ENCODE assay signal across 8 mouse cellular contexts in genomic region chr7:79543231-79544071, GRCm38 (mm10).
DNase-seq lines count a peak whose midpoint lies in the region; ATAC-seq and TF ChIP-seq lines count a peak whose summit lies in the region.

No protein-coding gene starts in this region.

- no peaks in the 10 kb centered on the region for H3K36me3 ChIP-seq in limb, embryonic 11.5 days (ENCODE audit: control insufficient read depth, insufficient read depth, low read length)
- no peaks in the 10 kb centered on the region for H3K36me3 ChIP-seq in stomach, postnatal 0 days (ENCODE audit: control insufficient read depth, insufficient read depth, low read length)

- H3K9ac ChIP-seq in limb, embryonic 11.5 days (ENCODE audit: low read length) = no peak overlapping the region
- no peak overlapping the region for H3K9ac ChIP-seq in stomach, postnatal 0 days (ENCODE audit: low read length)

- H3K4me1 ChIP-seq in limb, embryonic 11.5 days (ENCODE audit: control insufficient read depth, insufficient read depth, low read length) = peaks cover 3% of the 10 kb centered on the region; the same call in 1 of the 2 replicates
- H3K4me1 ChIP-seq in stomach, postnatal 0 days (replicated peaks; ENCODE audit: control insufficient read depth, insufficient read depth) = no peaks in the 10 kb centered on the region

- ATAC-seq in limb, embryonic 11.5 days (ENCODE audit: insufficient number of reproducible peaks, low FRiP score, low TSS enrichment, low read depth) = no peak
- no peak for ATAC-seq in stomach, postnatal 0 days (ENCODE audit: low FRiP score, low TSS enrichment)

- intact Hi-C loops in gastrocnemius, adult 2 months (cut with DNase I) = no loop called here
- intact Hi-C loops in gastrocnemius, postnatal 36 days (cut with DNase I) = no loop called here
- intact Hi-C loops in left cerebral cortex, postnatal 36 days (cut with DNase I) = no loop called here

- WGBS in limb, embryonic 11.5 days = under 1% methylated on average over 58 of the region's 58 CpGs
- 2% methylated on average over 58 of the region's 58 CpGs for WGBS in stomach, postnatal 0 days

- peak overlapping the region; percentile 7; the same call in 1 of the 2 replicates for H3K4me3 ChIP-seq in gastrocnemius, adult 2 months
- H3K4me3 ChIP-seq in limb, embryonic 11.5 days (ENCODE audit: low read depth, low read length) = no peak overlapping the region
- H3K4me3 ChIP-seq in stomach, postnatal 0 days (ENCODE audit: low read depth, low read length) = peak overlapping the region; percentile 6; the same call in 1 of the 2 replicates

- H3K4me2 ChIP-seq in limb, embryonic 11.5 days (ENCODE audit: low read depth, severe bottlenecking) = no peak overlapping the region
- H3K4me2 ChIP-seq in stomach, postnatal 0 days (replicated peaks; ENCODE audit: low read depth) = no peak overlapping the region

- TF ChIP-seq CTCF in gastrocnemius, adult 2 months (IDR thresholded peaks at IDR 0.05) = no peak
- TF ChIP-seq CTCF in stomach, postnatal 0 days (IDR thresholded peaks at IDR 0.05; ENCODE audit: low read depth) = no peak

- DNase-seq in gastrocnemius, adult 2 months = no peak
- DNase-seq in gastrocnemius, postnatal 36 days = no peak
- peak; percentile 60 for DNase-seq in right cerebral cortex, postnatal 4 days
- DNase-seq in right cerebral cortex, postnatal 36 days (ENCODE audit: low spot score in 2 of 2) = no peak
- DNase-seq in limb, embryonic 11.5 days (ENCODE audit: low spot score) = peak; percentile 48
- no peak for DNase-seq in stomach, postnatal 0 days (ENCODE audit: low spot score)
- no peak for DNase-seq in kidney, adult 11 months
- no peak for DNase-seq in left cerebral cortex, postnatal 36 days (ENCODE audit: low spot score in 2 of 2)

- TF ChIP-seq EP300 in stomach, postnatal 0 days (optimal IDR thresholded peaks at IDR 0.05) = no peak

- H3K9me3 ChIP-seq in limb, embryonic 11.5 days (ENCODE audit: control insufficient read depth, low read length) = no peaks in the 10 kb centered on the region
- no peaks in the 10 kb centered on the region for H3K9me3 ChIP-seq in stomach, postnatal 0 days (ENCODE audit: control insufficient read depth, low read length)

- peaks cover 94% of the 10 kb centered on the region for H3K27me3 ChIP-seq in limb, embryonic 11.5 days (ENCODE audit: control insufficient read depth, insufficient read depth, low read length)
- H3K27me3 ChIP-seq in stomach, postnatal 0 days (ENCODE audit: control insufficient read depth, insufficient read depth, low read length) = peaks cover 25% of the 10 kb centered on the region

- no peak overlapping the region for H3K27ac ChIP-seq in gastrocnemius, adult 2 months
- no peak overlapping the region for H3K27ac ChIP-seq in limb, embryonic 11.5 days (replicated peaks; ENCODE audit: low read depth, low read length)
- no peak overlapping the region for H3K27ac ChIP-seq in stomach, postnatal 0 days (replicated peaks)

Comparison
In these comparisons a context has a peak if more than half of its experiments do, and no peak if none do; other contexts are left out.
1. DNase-seq: peak in right cerebral cortex, postnatal 4 days (single experiment) and limb, embryonic 11.5 days (single experiment); none in gastrocnemius, adult 2 months (single experiment), gastrocnemius, postnatal 36 days (0 of 2), right cerebral cortex, postnatal 36 days (0 of 2), stomach, postnatal 0 days (single experiment), kidney, adult 11 months (single experiment) and left cerebral cortex, postnatal 36 days (0 of 2).